Mouse (Mus musculus): ENCODE measurements at regions not wholly inside any gene's neighbourhood (a gene's known extent, or its start where the extent isn't known, plus 50 kb on each side); places are given as distances from the start of the nearest gene placed in this dataset.

DNA sequence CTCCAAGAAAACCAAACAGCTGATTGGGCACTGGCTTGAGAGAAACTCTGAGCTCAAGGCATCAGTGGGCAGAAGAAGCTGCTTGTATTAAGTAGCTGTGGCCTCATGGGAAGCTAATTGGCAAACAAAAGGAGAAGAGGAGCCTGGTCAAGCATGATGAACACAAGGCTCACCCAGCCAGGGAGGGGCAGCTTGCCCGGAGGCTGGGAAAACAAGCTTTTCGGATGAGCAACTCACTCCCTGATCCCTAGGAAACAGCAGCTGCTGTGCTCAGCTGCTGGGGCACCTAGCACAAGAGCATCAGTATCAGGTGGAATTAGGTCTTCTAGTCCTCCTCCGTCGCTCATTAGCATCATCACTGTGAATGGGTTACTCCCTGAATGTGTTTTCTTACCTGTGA is 405.6 kb upstream of the Kdm8 start:
- Histone ChIP-seq H3K4me3 (no peak overlapping the region), H3K4me2 (no peak overlapping the region)

DNA sequence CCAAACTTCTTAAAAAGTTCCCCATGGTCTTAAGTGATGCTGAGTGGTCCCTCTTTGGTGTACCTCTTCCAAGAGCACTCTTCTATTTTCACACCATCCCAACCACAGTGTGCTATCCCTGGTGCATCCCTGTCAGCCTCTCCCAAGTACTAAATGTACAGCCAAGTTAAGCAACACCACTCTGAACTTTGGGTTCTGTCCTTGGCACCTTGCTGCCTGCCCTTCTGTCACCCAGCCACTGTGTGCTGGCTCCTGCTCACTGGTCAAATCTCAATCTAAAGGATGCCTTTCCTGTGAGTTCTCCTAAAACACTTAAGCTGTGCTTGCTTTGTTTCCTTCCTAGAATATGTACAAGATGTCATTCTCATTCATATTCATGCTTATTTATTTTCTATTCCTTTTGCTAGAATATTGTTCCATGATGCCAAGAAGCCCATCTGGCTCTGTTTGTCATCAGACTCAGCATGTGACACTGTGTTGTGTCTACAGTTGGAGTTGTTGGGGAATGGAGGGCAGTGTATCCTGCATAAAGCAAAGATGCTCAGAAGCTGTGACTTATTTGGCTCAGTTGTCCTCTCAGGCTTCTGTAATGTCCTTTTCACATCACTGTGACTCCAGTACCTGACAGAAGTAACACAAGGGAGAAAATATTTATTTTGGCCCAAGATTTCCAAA is 388.4 kb upstream of the Kdm8 start:
- Histone ChIP-seq H3K9ac (no peak overlapping the region), H3K4me3 (no peak overlapping the region), H3K27ac (no peak overlapping the region), H3K4me1 (no peaks in the 10 kb centered on the region), H3K27me3 (replicated peaks) (no peaks in the 10 kb centered on the region), H3K36me3 (no peaks in the 10 kb centered on the region), H3K4me2 (no peak overlapping the region), H3K9me3 (replicated peaks) (0 out of 2 replicates have a peak, but pooled peaks cover 7% of the 10 kb centered on the region)
- no peak for ATAC-seq

More for the DNA sequence above, 405.6 kb upstream of the Kdm8 start:
- Histone ChIP-seq H3K4me1 (no peaks in the 10 kb centered on the region), H3K9ac (no peak overlapping the region), H3K9me3 (replicated peaks) (peaks cover 15% of the 10 kb centered on the region), H3K27me3 (replicated peaks) (no peaks in the 10 kb centered on the region), H3K36me3 (no peaks in the 10 kb centered on the region), H3K27ac (no peak overlapping the region)
- ATAC-seq: no peak
- 74% methylated on average over 4 of the region's 4 CpGs for WGBS (ENCODE audit: insufficient replicate concordance)

DNA sequence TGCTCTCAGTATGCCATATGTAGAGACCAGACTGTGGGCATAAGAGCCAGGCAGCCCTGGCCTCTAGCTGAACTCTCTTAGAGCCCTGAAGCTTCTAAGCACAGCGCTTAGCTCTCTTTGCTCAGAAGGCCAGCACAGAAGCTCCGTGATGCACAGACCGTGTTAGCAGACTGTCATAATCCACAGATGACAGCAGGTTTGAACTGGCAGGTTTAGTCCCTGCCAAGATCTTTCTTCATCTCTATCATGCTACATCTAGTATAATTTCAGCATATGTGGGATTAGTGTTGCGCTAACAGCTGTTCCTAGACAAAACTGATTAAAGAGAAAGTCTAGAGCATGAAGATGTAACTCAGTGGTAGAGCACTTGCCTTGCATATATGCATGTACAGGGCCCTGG is 342.0 kb upstream of the Kdm8 start:
- ATAC-seq: no peak
- WGBS (ENCODE audit: insufficient replicate concordance): 78% methylated on average over 4 of the region's 4 CpGs
- Histone ChIP-seq H3K4me2 (no peak overlapping the region), H3K4me1 (no peaks in the 10 kb centered on the region), H3K9me3 (replicated peaks) (peaks cover 12% of the 10 kb centered on the region; the same call in 1 of the 2 replicates), H3K36me3 (no peaks in the 10 kb centered on the region), H3K9ac (no peak overlapping the region), H3K27me3 (replicated peaks) (no peaks in the 10 kb centered on the region), H3K4me3 (no peak overlapping the region), H3K27ac (no peak overlapping the region)

DNA sequence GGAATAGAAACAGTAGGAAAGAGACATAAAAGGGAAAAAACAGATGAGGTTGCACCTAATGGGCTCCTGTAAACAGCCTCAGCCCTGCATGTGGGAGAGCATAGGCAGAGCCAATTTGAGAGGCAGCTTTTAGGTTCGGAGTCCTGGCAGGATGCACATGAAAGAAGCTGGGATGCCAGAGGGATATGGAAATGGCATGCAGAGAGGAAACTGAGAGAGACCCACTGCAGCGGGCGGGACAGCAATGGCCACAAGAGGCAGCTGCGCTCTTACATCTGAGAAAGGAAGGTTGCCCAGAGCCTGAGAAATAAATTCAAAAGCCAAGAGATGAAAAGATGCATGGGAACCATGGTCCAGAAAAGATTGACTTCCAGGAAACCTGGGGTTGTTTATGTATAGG is 340.5 kb upstream of the Kdm8 start:
- H3K4me1 ChIP-seq: no peaks in the 10 kb centered on the region
- no peak overlapping the region for H3K9ac ChIP-seq
- no peaks in the 10 kb centered on the region for H3K27me3 ChIP-seq (replicated peaks)
- WGBS (ENCODE audit: insufficient replicate concordance): 83% methylated on average over 4 of the region's 4 CpGs
- ATAC-seq: no peak
- H3K4me2 ChIP-seq: no peak overlapping the region
- peaks cover 23% of the 10 kb centered on the region; the same call in 1 of the 2 replicates for H3K9me3 ChIP-seq (replicated peaks)
- no peaks in the 10 kb centered on the region for H3K36me3 ChIP-seq
- H3K4me3 ChIP-seq: no peak overlapping the region
- H3K27ac ChIP-seq: no peak overlapping the region

DNA sequence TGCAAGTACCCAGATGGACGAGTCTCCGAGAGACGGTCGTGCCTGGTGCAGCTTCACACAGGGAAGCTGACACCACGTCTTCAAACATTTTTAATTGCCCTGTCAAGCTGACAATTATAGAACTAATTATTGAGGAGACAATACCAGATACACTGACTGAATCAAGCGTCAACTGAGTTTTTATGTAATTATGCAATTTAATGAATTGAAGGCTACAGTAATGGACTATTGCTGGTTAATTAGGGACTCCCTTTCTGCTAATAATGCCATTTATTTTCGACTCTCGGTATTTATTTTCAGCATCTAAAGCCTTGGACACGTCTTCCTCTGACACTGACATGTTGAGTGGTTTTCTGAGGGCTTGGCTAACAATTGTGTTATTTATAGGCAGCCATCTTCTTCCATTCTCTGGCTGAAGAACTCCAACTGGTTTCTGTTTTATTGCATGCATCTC is 331.6 kb upstream of the Kdm8 start:
- peaks cover 31% of the 10 kb centered on the region for H3K9me3 ChIP-seq (replicated peaks)
- ATAC-seq: no peak
- 64% methylated on average over 9 of the region's 9 CpGs for WGBS (ENCODE audit: insufficient replicate concordance)

DNA sequence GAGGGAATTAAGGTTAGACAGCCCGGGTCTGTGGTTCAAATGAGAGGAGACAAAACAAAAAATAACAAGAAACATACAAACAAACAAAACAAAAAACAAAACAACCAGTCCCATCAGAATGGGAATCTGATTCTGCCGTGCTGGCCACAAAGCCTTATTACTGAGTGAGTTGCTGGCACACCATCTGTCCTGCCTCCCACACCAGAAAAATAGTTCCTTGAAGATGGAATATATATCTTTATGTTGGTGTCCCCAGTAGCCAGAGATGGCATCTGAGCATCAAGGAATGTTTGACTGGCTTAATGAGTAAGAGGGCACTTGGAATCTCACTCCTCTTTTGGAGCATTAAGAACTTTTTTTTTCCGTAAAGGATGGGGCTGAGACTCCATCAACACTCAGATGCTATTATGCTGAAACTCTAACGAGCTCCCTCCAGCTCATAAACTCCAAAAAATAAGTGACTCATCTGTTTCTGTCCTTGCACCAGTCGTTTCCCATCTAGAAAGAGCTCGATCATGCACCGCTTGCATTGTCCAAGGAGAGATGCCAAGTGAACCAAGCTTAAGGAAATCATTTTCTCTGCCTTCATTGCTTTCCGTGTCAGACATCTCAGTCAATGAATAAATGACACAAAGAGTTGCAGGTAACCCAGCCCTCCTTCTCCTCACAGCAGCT is 329.0 kb upstream of the Kdm8 start:
- H3K4me2 ChIP-seq: no peak overlapping the region
- H3K27me3 ChIP-seq (replicated peaks): no peaks in the 10 kb centered on the region
- peaks cover 24% of the 10 kb centered on the region; the same call in 1 of the 2 replicates for H3K9me3 ChIP-seq (replicated peaks)
- H3K4me3 ChIP-seq: no peak overlapping the region
- H3K4me1 ChIP-seq: no peaks in the 10 kb centered on the region
- no peak overlapping the region for H3K9ac ChIP-seq
- ATAC-seq: no peak
- WGBS (ENCODE audit: insufficient replicate concordance): 59% methylated on average over 8 of the region's 8 CpGs
- no peaks in the 10 kb centered on the region for H3K36me3 ChIP-seq
- no peak overlapping the region for H3K27ac ChIP-seq

More for the DNA sequence above, 331.6 kb upstream of the Kdm8 start:
- Histone ChIP-seq H3K27ac (no peak overlapping the region), H3K36me3 (no peaks in the 10 kb centered on the region), H3K4me2 (no peak overlapping the region), H3K9ac (no peak overlapping the region), H3K27me3 (replicated peaks) (no peaks in the 10 kb centered on the region), H3K4me3 (no peak overlapping the region), H3K4me1 (no peaks in the 10 kb centered on the region)

DNA sequence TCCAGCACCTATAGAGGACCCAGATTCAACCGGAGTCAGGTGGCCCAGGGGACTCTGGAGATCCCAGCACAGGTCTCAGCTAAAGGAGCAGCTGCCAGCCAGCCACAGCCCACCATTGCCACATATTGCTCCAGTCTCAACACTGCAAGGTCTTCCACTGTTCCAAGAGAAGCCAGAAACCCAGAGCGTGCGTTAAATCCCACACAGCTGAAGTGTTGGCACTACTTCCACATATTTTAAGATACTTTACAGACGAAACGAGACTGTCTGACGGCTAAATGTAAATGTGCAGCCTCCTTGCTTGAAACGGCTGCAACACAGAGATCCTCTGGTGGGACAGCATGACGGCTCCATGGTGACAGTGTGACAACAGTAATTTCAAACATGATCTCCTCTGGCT is 327.3 kb upstream of the Kdm8 start:
- no peak overlapping the region for H3K27ac ChIP-seq
- H3K4me2 ChIP-seq: no peak overlapping the region
- no peak overlapping the region for H3K4me3 ChIP-seq
- no peaks in the 10 kb centered on the region for H3K36me3 ChIP-seq
- WGBS (ENCODE audit: insufficient replicate concordance): 67% methylated on average over 8 of the region's 8 CpGs
- no peaks in the 10 kb centered on the region for H3K27me3 ChIP-seq (replicated peaks)
- no peaks in the 10 kb centered on the region for H3K4me1 ChIP-seq
- peaks cover 24% of the 10 kb centered on the region; the same call in 1 of the 2 replicates for H3K9me3 ChIP-seq (replicated peaks)
- no peak overlapping the region for H3K9ac ChIP-seq
- no peak for ATAC-seq

- 36% methylated on average over 1 of the region's 1 CpGs for WGBS (ENCODE audit: insufficient replicate concordance)
- no peak for ATAC-seq
Measured at GRCm38 (mm10) chr7:125129187-125129586, 315.3 kb upstream of the Kdm8 start.

DNA sequence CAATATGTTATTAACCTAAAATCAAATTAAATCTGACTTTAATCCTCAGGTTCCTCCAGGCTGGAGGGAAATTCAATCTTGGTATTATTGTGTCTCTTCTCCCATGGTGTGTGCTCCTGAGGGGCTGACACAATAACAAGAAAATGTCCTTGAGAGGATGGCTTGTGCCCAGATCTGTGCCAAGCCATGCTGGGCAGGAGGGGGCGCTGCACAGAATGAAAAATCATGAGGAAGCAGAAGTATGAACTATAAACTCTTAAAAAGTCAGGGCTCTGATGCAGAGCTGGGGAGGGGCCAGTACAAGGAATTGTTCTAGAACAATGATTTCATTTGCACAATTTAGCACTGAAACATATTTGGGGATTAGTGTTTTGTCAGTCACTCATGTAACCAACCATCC is 312.5 kb upstream of the Kdm8 start:
- Histone ChIP-seq H3K27me3 (replicated peaks) (no peaks in the 10 kb centered on the region), H3K4me3 (no peak overlapping the region), H3K9ac (no peak overlapping the region), H3K36me3 (no peaks in the 10 kb centered on the region), H3K4me2 (no peak overlapping the region), H3K9me3 (replicated peaks) (no peaks in the 10 kb centered on the region; the same call in 1 of the 2 replicates), H3K27ac (no peak overlapping the region), H3K4me1 (no peaks in the 10 kb centered on the region)
- 38% methylated on average over 1 of the region's 1 CpGs for WGBS (ENCODE audit: insufficient replicate concordance)
- ATAC-seq: no peak

More at GRCm38 (mm10) chr7:125129187-125129586, 315.3 kb upstream of the Kdm8 start:
- H3K4me2 ChIP-seq: no peak overlapping the region
- no peaks in the 10 kb centered on the region for H3K4me1 ChIP-seq
- no peaks in the 10 kb centered on the region; the same call in 1 of the 2 replicates for H3K9me3 ChIP-seq (replicated peaks)
- H3K27me3 ChIP-seq (replicated peaks): no peaks in the 10 kb centered on the region
- H3K4me3 ChIP-seq: no peak overlapping the region
- H3K27ac ChIP-seq: no peak overlapping the region
- no peak overlapping the region for H3K9ac ChIP-seq
- H3K36me3 ChIP-seq: no peaks in the 10 kb centered on the region

GRCm38 (mm10) chr7:125138607-125139006 is 305.9 kb upstream of the Kdm8 start:
- Histone ChIP-seq H3K4me3 (no peak overlapping the region), H3K36me3 (no peaks in the 10 kb centered on the region), H3K4me2 (no peak overlapping the region), H3K4me1 (no peaks in the 10 kb centered on the region), H3K27me3 (replicated peaks) (no peaks in the 10 kb centered on the region), H3K9me3 (replicated peaks) (no peaks in the 10 kb centered on the region), H3K27ac (no peak overlapping the region), H3K9ac (no peak overlapping the region)
- ATAC-seq: no peak
- WGBS (ENCODE audit: insufficient replicate concordance): 33% methylated on average over 3 of the region's 3 CpGs

DNA sequence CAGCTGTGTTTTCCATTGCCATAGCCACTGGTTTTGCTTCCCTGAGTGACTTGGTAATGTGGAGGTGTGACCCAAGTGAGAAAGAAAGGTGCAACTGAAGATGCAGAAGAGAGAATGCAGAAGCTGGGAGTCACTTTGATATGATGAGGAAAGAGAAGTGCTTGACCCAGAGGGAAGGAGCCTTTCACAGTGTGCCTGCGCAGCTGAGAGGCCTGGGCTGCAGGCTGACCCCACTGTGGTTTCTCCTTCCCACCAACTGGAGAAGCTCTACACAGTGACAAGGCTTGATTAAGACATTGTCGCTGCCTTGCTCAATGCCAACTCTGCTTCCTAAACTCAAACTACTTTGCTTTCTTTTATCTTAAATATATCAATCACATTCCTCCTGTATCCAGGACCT is 305.3 kb upstream of the Kdm8 start:
- Histone ChIP-seq H3K4me2 (no peak overlapping the region), H3K9me3 (replicated peaks) (no peaks in the 10 kb centered on the region), H3K36me3 (no peaks in the 10 kb centered on the region), H3K9ac (no peak overlapping the region), H3K4me3 (no peak overlapping the region), H3K27me3 (replicated peaks) (no peaks in the 10 kb centered on the region), H3K4me1 (no peaks in the 10 kb centered on the region), H3K27ac (no peak overlapping the region)
- ATAC-seq: no peak
- 35% methylated on average over 2 of the region's 2 CpGs for WGBS (ENCODE audit: insufficient replicate concordance)

- 49% methylated on average over 3 of the region's 3 CpGs for WGBS (ENCODE audit: insufficient replicate concordance)
- Histone ChIP-seq H3K9me3 (replicated peaks) (no peaks in the 10 kb centered on the region), H3K9ac (no peak overlapping the region), H3K4me3 (no peak overlapping the region), H3K27ac (no peak overlapping the region), H3K27me3 (replicated peaks) (no peaks in the 10 kb centered on the region), H3K4me1 (no peaks in the 10 kb centered on the region), H3K4me2 (no peak overlapping the region), H3K36me3 (no peaks in the 10 kb centered on the region)
- ATAC-seq: no peak
Measured at GRCm38 (mm10) chr7:125140854-125141253, 303.6 kb upstream of the Kdm8 start.
